Mouse (Mus musculus): ENCODE measurements around the gene Ankrd40.

DNA sequence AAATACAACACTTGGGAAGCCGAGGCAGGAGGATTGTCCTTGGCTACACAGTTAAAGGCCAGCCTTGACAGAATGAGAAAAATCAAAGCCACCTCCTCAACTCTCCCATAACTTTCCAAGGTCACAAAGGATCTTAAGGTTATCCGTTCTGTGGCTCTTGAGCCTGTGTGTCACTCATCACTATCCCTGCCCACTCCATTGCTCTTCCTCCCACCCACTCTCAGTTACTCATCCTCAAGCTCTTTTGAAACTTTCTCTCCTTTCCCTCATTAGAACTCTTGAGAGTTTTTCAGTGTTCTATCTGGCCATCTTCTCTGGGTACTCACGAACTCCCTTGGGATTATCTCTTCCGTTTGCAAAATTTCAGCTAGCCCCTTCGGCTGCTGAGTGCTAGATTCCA lies 3.2 kb upstream of the Ankrd40 start:
- no peak for TF ChIP-seq CTCF (IDR thresholded peaks at IDR 0.05; ENCODE audit: low read depth)
- TF ChIP-seq EP300 (IDR thresholded peaks at IDR 0.05; ENCODE audit: low read depth), result no peak
